In genomic region chr12:98324170-98324569, GRCm38 (mm10) we compare ENCODE assay signal across 9 mouse cellular contexts. TPM values are rescaled to one million over a fixed set of nuclear protein-coding genes. Genes with fewer than 3 reads are reported as not detected.
DNase-seq lines count a peak whose midpoint lies in the region; ATAC-seq and TF ChIP-seq lines count a peak whose summit lies in the region.
"Not testable (repeated sequence)": the region's sequence is repeated elsewhere in the genome, so short reads cannot be mapped to it uniquely, and the experiment has no call there.
"Had no signal": no experiment of that assay in that cellular context is flagged by ENCODE, and none has a peak within 500 bp of the region (broad histone marks: within the 10 kb centered on the region; RNA-seq: fewer than 3 reads in every experiment).

No protein-coding gene starts in this region.

- not testable (repeated sequence) for H3K27me3 ChIP-seq in Patski

- ATAC-seq in Patski, result not testable (repeated sequence)
- peak; percentile 83; the same call in 1 of the 2 replicates for ATAC-seq in common myeloid progenitor, adult 5-6 weeks (replicated peaks; ENCODE audit: low read depth, poor library complexity, severe bottlenecking)
- ATAC-seq in frontal cortex, adult (ENCODE audit: low TSS enrichment), result peak; percentile 89

- in situ Hi-C loops in Patski (cut with MboI; ENCODE audit: low pct_unique_long_range_greater_than_20kb), result not testable (repeated sequence)

- POLR2A ChIA-PET in Patski (lab: Charles Lee), result not testable (repeated sequence)

- CTCF ChIA-PET in Patski (lab: Charles Lee), result interaction anchor here (1.1 to 2.3 kb wide), 4 partner anchors 19 to 44 kb away, joined by 3 to 6 read pairs (median 4); no protein-coding TSS in a partner anchor

- TF ChIP-seq CTCF in Patski (IDR thresholded peaks at IDR 0.05), result peak; percentile 46

- DNase-seq in 3T3-L1 (ENCODE audit: low read depth, low spot score) (peak; percentile 53), Patski (ENCODE audit: low read depth, low spot score) (peak; percentile 10)
- peak; percentile 18 for DNase-seq in hindlimb bud, embryonic 11.5 days (ENCODE audit: extremely low spot score, low read depth, low spot score)
- DNase-seq in left cerebral cortex, adult 11 months (ENCODE audit: low spot score), result peak; percentile 47
- DNase-seq in lung, postnatal 36 days, result peak; percentile 49
- peak; percentile 69 for DNase-seq in retina, postnatal 1 day

RNA-seq across cellular contexts. Expression of gene Gpr65, which starts 55.7 kb away (rescaled TPM):
- polyA plus RNA-seq in Patski (2021), result not detected
- 19.0 and 19.4 TPM in 2 replicates for total RNA-seq in common myeloid progenitor, adult 5-6 weeks (2017)
- polyA plus RNA-seq: C2C12 had no signal

Comparison
In these comparisons a context has a peak if more than half of its experiments do, and no peak if none do; other contexts are left out.
1. DNase-seq: peak in every context shown above with its lines; median percentile 69 in retina, postnatal 1 day; 53 in 3T3-L1; 49 in lung, postnatal 36 days; 47 in left cerebral cortex, adult 11 months; 18 in hindlimb bud, embryonic 11.5 days; 10 in Patski.